Mouse (Mus musculus) spleen, postnatal 4 days (tissue): ENCODE data around the gene Prdm8.

Source experiments
- DNase-seq, 2 experiments: peaks; one replicate each; pipeline ENCODE4 v3.0.0; 2022; ENCODE audit warnings: low spot score in 2 of 2

Prdm8 gene

DNA sequence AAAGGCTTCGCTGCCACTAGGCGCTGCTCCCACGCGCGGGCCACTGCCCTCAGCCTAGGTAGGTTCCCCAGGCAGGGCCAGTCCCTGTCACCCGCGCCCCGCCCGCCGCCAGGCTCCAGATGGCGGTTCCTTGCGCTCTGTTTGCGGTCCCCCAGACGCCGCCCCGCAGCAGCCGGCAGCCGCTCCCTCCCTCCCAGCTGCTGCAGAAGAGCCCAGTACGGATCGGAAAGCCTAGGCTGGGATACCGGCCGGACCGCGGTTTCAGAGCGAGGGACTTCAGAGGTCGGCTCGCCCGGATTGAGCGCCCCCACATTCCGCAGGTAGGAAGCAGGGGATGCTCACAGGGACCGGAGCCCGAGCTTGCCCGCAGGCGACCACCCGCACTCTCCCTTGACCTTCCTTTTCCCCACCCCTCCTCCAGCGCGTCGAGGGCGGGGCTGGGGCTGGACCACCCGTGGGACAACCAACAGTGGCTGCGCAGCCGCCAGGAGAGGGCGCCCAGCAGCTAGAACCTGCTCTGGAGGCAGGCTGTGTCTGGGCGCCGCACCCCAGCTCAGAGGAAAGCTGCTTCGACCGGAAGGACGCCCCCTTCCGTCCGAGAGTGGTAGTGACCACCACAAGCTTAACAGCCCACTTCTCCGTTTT lies at the start of gene Prdm8:
Prdm8 (plus strand) TSS at position 19 of the 645 bp plus-strand sequence.
- peak; percentile 52 to 79 for DNase-seq

DNA sequence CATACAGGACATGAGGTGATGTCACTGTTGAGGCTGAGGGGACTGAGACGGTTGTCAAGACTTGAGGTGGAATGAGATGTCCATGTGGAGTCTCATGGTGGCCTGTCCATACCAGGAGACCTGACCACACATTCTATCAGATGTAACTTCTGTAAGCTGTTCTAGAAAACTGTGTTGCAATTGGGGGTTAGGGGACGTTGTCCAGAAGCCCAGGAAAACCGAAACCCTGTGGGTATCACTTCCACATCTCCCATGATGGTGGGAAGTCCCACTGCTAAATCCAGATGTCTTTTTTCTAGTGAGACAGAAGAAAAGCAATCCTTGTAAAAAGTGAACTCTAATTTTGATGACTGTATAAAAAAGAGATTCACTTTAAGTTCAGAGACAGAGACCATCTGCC lies 39.9 kb upstream of the Prdm8 start:
- DNase-seq: no peak

DNA sequence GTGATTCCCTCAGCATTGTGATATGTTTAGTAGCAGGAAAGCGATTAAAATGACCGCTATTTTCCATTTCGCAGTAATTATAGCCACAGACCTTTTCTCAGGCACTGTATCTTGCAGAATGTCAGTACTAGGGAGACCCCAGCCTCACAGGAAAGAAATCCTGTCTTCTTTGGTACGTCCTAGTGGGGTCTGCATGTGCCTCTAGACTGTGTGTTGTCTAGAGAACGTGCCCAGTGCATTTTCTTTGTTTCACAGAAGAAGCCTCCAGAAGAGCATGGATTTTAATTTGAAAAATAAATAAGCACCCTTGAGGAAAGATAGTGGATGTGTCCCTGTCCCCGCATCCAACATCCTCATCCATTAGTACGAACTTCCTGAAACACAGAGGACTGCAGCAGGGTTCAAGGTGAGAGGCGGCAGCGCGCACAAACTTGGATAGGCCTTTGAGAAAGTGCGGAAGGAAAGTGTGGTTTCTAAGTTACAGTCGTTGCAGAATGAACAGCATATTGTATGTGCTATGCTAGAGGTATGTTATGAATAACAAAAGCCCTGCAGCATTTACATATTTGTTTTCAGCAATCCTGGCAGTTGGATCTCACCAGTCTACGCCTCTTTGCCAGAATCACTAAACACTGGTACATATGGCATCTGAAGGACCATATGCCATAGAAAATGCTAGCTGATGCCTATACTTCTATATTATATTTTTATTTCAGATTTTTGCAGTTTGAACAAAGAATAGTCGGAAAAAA lies 28.3 kb upstream of the Prdm8 start:
- no peak for DNase-seq

DNA sequence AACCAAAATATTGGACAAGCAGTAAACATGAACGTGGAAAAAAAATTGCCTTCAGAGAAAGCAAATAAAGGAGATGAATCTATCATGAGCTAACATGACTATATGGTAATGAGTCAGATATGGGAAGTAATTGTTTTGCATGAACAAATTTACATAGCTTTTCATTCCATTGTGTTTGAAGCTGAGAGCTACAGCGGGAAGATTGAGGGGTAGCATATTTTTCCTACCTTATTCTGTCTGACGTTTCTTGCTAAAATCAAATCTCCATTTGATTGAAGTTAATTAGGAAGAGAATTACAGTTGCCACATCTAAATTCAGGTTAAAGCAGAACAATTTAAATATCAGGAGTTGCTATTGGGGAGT lies 27.7 kb upstream of the Prdm8 start:
- no peak for DNase-seq

DNA sequence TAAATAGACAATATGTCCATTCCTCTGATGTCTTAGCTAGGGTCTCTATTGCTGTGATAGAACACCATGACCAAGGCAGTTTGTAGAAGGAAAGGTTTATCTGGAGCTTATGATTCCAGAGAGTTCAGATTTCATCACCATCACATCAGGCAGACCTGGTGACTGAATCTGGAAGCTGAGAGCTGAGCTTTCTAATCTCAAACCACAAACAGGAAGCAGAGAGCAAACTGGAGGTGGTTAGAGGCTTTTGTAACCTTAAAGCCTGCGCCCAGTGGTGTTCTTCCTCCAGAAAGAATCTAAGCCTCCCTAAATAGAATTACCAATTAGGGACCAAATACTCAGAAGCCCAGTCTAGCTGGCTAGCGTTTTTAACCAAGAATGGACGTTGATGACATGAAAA lies 20.1 kb upstream of the Prdm8 start:
- no peak for DNase-seq

DNA sequence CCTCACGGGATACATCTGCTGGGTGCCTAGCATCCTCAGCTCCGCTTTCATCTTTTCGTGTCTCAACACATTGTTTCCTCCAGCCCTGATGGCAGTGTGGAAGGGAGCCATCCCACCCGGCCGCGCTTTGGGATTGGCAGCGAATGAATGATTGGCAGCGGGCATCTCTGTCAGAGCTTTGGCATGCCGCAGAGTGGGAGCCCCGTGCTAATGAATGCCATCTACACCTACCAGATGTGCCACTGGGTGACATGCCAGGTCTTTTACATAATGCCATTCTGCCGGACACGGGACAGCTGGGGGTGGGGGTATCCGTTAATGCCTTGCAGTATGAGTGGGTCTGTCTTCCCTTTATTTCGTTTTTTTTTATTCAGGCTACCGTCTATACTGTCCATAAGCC lies 882 bp upstream of the Prdm8 start:
- no peak for DNase-seq

DNA sequence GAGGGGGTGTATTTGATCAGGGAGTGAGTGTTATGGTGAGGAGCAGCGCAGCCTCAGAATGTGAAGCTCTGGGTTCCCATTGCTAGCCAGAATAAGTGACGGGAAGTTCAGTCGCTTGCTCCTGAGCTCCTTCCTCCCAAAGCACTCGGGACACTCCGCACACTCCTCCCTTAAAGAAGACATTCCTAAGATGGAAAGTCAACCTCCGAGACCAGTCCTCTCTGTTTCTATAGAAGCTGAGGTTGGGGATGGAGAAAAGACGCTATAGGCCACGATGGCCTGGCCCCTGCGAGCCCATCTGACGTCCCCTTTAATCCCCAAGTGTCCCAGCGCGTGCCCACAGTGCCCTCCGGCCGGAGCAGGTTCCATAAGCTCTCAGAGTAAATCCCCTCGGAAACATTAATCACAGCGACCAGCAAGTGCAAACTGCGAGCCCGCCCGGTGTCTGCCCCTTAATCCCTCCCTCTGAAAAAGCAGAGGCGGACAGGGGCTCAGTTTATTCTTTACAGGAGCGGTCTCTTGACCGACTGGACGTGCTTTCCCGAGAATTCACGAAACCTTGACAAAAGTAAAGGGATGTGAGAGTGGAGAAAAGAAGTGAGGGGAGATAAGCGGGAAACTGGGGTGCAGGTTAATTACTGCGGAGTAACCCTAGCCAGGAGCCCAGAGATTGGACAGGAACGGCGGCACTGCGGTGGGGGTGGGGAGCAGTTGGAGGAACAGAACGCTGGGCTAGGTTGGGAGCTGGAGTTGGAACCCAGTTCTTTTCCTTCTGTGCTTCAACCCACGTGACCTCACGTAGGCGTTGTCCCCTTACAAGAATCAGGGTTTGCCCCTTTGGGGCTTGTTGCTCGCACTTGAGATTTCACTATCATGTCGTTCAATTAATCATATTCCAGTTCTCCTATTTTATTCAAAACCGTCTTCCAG lies 1.6 kb downstream of the Prdm8 start:
- no peak for DNase-seq

DNA sequence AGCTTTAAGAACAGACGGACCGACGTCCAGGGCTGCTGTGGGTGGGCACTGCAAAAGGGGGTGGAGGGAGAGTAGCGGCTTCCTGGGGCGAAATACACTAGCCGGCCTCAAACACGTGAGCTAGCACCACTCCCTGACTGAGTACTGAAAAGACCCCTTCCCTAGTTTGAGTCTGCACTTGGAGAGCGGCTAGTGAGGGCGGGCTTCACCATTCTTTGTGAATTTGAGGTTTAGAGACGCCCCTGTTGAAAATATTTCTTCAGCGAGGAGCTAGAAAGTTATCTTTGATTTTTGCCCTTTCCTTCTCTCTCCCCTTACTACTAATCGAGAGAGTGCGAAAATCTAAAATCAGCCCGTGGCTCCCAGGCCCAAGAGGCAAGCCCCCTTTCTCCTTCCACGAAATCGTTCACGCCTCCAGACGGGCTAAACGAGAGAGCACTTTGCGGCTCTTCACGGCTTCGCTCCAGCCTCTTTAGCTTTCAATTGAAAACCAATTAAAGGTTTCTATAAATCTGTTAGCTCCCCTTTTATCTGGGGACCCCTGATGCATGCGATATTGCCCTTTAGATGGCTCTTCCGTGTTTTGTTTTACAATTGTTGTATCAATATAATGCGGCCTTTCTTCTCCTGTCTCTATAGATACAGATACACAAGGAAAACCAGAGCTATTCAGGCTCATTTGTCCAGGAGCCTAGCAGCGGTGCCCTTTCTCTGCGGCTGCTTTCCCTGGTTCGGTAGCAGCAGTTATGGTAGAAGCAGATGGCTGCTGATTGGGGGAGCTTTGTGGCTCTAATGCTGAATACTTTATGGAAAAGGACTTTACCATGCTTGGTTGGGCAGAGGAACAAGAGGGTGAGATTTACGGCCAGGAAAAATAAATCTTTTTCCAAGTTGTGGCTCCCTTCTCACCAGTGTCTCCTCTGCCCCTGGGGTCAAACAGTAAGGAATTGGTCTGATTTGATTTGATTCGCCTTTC lies 2.7 kb downstream of the Prdm8 start:
- DNase-seq: no peak

DNA sequence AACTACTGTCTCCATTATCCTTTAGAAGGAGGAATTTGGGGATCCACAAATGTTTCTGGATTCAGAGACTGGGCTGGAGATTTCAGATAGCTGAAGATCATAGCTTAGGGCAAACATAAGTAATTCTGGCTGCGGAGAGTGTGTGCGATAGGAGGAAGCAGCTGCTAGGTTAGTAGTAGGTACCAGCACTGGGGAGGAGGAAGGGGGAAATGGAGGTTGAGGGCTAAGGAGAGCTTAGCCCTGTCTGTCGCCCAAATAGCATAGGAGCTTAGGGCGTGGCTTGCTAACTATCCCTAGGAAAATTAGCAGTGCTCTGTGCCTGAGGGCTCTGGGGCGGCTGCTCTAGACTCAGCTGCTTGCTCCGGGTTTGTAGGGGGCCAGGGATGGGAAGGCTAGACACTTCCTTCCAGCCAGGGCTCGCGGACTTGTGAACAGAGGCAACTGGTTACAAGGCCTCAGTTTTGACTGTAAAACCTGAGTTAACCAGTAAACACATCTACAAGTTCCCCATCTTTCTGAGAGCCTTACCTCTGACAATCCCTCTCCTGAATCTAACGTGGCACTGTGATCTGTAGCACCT lies 4.7 kb downstream of the Prdm8 start:
- no peak for DNase-seq

DNA sequence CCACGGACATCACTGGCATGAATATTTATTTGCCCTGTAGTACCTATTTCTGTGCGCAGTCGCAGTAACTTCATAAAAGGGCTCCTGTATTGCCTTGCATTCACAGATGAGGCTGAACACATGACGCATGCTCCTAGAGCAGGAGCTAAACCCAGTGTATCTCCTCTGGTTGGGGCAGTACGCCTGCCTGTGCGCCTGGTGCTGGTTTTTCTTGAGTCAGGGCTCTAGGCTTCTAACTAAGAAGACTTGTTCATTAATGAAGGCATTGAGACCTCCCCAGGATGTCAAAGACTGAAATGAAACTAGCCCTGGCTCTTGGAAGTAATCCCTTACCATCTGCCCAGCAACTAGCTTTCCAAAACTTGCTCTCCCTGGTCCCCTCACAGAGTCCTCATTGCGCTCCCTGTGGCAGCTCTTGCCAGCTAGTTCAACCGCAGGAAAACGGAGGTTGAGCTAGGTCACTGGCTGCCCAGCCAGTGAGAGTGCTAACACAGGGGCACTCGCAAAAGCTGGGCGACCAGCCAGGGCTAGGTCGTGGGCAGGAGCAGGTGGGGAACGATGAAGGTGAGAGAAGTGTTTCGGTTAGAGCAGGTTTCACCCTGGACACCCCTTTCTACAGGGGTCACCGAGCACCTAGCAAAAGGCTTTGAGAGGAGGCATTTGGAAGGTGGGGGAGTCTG lies 5.6 kb downstream of the Prdm8 start:
- DNase-seq: no peak

DNA sequence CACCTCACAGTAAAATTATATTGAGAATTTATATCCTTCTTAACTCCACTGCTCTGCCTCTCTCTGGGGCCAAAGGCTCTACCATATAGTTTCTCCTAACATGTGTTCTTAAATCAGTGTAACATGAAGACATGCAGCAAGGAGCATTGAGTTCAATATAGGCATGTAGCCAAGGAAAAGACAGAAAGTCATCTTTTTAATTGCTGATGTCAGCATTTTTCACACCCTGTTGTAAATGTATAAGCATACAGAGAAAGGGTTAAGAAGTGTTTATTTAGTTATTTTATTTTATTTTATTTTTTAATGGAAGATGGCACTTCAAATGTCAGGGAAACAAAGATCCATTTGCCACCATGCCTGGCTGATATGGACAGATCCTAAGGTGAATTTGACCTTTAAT lies 6.7 kb downstream of the Prdm8 start:
- no peak for DNase-seq

DNA sequence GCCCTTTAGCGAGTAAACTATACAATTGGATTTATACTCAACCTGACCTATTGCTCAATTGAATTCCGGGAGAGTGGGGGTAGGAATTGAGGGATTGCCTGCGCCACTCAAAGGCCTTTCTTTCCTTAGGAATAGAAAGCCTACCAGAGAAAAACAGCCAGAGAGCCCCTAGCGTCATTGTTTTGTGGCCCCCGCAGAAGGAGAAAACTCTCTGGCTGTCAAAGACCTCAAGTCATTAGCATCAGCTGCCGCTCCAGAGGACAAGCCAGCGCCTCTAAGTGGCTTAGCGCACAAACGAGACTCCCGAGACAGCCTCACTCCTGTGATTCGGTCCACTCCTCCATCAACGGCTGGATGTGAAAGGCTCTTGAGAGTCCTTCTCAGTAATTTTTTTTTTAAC lies 12.6 kb downstream of the Prdm8 start:
- no peak for DNase-seq

DNA sequence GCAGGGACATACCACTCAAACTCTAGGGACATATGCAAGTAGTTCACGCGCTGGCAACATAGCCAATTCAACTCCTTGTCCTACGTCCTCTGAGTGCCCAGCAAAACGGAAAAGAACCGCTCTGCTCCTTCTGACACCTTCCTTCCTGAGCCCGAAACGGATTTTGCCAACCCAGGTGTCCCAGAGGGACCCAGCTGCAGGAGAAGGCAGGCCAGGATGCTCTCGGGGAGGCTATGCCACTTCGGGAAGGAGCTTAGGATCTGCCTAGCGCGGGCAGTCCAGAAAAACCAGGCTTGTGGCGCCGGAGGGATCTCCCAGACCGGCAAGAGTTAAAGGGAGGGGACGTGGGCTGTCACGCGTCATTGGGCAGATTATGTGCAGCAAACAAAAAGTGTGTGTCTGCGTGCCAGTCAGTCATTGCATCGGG lies 13.5 kb downstream of the Prdm8 start:
- no peak for DNase-seq

DNA sequence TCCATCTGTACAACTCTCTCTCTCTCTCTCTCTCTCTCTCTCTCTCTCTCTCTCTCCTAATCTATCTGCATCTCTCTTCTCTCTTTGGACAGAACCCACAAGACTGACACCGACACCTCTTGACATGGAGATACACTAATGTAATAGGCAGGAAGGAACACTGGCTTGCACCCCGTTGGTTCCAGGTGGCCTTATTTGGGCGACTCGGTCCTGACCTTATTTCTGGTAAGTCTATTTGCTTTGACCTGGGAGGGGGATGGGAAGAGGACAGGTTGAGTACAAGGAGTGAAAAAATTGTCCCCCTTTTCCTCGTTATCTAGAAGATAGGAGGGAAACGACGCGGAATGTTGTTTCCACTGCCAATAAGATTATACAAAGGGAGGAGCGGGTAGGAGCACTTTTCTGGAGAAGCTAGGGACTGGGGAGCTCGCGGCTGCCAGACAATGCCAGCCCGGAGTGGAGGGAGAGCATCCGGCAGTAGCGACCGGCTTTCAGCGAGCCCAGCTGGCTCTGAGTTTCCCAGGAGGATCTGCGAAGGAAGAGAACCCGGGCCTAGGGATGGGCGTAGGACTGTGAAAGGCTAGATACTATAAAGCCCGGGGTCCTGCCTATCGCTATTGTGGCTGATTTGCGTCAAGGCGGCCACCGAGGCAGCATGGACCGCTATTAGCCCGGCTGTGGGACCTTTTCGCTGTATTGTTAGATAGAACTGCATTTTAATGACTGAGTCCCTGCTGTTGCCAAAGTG lies 14.1 kb downstream of the Prdm8 start:
- no peak for DNase-seq

DNA sequence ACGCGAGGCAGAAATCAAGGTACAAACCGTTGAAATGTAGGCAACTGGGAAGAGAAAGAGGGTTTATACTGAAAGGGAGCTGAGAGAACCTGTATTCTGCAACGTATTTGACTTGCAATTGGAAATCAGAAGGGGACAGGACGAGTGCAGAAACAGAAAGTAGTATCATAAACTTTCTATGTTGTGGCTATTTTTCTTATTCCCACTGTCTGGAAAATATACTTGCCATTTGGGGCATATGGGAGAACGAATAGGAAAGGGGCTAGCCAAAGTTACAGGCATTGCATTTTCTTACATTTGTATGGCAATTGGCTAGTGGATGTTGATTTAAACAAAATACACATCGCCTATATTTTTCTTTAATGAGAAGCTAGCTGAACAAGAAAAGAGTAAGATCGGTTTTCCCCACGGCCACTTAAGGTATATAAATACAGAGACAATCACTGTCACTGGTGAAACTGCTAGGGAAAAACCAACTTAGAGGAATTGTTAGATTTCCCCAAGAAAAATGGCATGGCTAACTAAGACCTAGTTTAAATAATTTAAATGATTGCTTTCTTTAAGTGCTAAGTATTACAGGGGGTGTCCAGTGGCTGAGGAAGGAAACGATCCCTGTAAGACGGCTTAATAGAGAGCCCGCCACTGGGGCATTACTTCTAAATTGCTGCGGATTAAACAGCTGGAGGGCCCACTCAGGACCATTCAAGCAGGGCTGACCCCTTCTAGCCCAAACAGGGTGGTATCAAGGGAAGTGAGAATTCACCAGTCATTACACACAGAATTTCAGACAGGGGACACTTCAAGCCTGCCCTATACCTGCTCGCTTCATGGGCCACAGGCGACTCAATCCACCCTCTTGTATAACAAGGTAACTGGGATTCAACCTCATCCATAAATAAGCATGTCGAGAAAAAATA lies 14.9 kb downstream of the Prdm8 start:
- DNase-seq: no peak

DNA sequence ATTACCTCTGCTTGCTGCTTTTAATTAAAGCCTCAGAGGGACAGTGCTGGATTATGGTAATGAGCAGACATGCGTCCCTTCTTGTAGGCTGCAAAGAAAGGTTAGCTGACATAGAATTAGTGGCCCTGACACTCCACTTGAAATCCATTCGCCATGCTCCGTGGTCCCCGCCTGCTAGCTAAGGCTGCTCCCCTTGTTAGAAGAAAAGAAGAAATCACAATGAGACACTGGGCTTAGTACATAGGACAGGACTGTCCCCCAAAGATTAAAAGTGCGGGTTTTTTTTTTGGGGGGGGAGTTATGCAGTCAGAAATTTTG lies 15.6 kb downstream of the Prdm8 start:
- no peak for DNase-seq

DNA sequence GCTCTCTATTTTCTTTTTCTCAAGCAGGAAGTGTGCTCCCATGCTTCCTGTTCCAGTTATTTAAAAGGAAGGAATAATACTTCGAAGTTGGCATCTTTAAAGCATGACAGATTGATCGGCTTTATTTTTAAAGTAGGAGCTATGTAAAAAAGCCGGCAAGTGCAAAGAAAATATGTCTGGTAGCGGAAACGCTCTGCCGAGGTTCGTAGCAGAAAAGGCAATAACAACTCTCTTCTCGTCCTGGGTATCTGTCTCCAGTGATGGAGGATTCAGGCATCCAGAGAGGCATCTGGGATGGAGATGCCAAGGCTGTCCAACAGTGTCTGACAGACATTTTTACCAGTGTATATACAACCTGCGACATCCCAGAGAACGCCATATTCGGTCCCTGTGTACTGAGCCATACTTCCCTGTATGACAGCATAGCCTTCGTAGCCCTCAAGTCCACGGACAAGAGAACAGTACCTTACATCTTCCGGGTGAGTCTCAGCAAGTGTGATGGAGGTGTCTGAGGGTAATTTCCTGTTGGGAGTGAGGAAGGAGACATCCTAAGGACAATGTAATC lies 16.1 kb downstream of the Prdm8 start:
- no peak for DNase-seq

DNA sequence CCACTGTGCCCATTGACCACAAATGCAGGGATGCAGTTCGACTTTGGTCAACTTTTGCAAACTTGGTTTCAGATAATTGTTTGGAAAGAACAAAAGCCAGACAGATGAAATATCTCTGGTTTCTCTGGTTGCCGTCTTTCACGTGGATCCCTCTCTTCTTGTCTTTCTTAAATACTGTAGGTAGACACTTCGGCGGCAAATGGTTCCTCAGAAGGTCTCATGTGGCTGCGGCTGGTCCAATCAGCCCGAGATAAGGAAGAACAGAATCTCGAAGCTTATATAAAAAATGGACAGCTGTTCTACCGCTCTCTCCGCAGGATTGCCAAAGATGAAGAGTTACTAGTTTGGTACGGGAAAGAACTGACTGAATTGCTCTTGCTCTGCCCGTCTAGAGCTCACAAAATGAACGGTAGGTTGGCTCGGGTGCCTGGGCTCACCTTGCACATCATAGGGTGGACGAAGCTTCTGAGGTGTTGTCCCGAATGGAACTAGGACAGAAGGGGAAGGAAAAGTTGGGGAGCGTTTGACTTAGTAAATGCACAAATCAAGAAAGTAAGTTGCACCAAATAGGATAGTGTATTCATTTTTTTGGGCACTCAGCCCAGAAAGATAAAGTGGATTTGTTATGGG lies 17.4 kb downstream of the Prdm8 start:
- no peak for DNase-seq
